ENCODE assay signal across 22 mouse cellular contexts in the genomic region with DNA sequence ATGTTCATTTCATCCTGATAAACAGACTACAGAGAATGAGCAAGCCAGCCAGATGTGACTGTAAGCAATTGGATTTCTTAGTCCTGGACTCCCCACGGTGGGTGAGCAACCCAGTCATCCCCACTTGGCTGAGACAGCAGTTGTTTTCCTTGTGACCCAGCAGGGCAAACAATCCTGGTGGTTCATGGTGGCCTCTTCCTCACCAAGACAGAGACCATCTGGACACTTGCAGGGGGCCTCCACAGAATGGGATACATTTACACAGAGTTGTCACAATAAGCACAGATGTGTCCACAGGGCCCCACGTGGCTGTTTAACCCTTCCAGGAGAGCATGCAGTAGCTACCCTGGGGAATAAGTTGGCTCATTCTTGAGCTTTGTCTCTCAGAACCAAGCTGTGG.
A peak's percentile ranks its signal among the peaks of the same experiment; 100 is the strongest.
DNase-seq lines count a peak whose midpoint lies in the region; ATAC-seq and TF ChIP-seq lines count a peak whose summit lies in the region.
"Had no signal": no experiment of that assay in that cellular context is flagged by ENCODE, and none has a peak within 500 bp of the region (broad histone marks: within the 10 kb centered on the region; RNA-seq: fewer than 3 reads in every experiment).

No protein-coding gene starts in this region.

- no peak overlapping the region for H3K9ac ChIP-seq in intestine, embryonic 14.5 days (ENCODE audit: low read length)
- no peak overlapping the region for H3K9ac ChIP-seq in intestine, postnatal 0 days (ENCODE audit: low read depth, low read length)
- H3K9ac ChIP-seq in midbrain, postnatal 0 days (replicated peaks; ENCODE audit: low read length, poor library complexity, severe bottlenecking): no peak overlapping the region
- no peak overlapping the region for H3K9ac ChIP-seq in midbrain, embryonic 16.5 days (ENCODE audit: low read depth, low read length)
- H3K9ac ChIP-seq: embryonic facial prominence, embryonic 13.5 days; limb, embryonic 12.5 days; liver, postnatal 0 days; midbrain, embryonic 15.5 days had no signal

- no peak for DNase-seq in intestine, embryonic 14.5 days (ENCODE audit: low spot score)
- peak; percentile 7 for DNase-seq in left cerebral cortex, postnatal 4 days
- no peak for DNase-seq in left cerebral cortex, postnatal 14 days (ENCODE audit: low spot score in 2 of 2)
- DNase-seq in midbrain, postnatal 0 days (ENCODE audit: low spot score): peak; percentile 28
- DNase-seq: adrenal gland, adult 2 months; cerebellum, adult 11-12 months; gastrocnemius, adult 2 months; heart, postnatal 4 days; kidney, postnatal 10 days; liver, postnatal 0 days; right cerebral cortex, postnatal 14 days; thymus, adult 2 months had no signal

- no peaks in the 10 kb centered on the region for H3K9me3 ChIP-seq in intestine, embryonic 14.5 days (ENCODE audit: control insufficient read depth, low read length)
- H3K9me3 ChIP-seq in intestine, postnatal 0 days (ENCODE audit: control insufficient read depth): no peaks in the 10 kb centered on the region
- no peaks in the 10 kb centered on the region for H3K9me3 ChIP-seq in midbrain, postnatal 0 days (ENCODE audit: low read length)
- no peaks in the 10 kb centered on the region for H3K9me3 ChIP-seq in midbrain, embryonic 16.5 days (replicated peaks; ENCODE audit: control insufficient read depth, low read length, poor library complexity, severe bottlenecking)
- H3K9me3 ChIP-seq: embryonic facial prominence, embryonic 13.5 days; limb, embryonic 12.5 days; midbrain, embryonic 15.5 days had no signal

- intact Hi-C loops in left cerebral cortex, postnatal 4 days (cut with DNase I): no loop called here
- intact Hi-C loops in left cerebral cortex, postnatal 14 days (cut with DNase I): no loop called here

- H3K4me3 ChIP-seq in intestine, embryonic 14.5 days (ENCODE audit: low read depth, low read length): no peak overlapping the region
- no peak overlapping the region for H3K4me3 ChIP-seq in intestine, postnatal 0 days (ENCODE audit: low read depth, low read length)
- no peak overlapping the region for H3K4me3 ChIP-seq in midbrain, postnatal 0 days (ENCODE audit: low read depth, low read length)
- H3K4me3 ChIP-seq in midbrain, embryonic 16.5 days (ENCODE audit: low read depth, low read length): no peak overlapping the region
- H3K4me3 ChIP-seq: embryonic facial prominence, embryonic 13.5 days; gastrocnemius, adult 2 months; layer of hippocampus, adult 2 months; limb, embryonic 12.5 days; midbrain, embryonic 15.5 days had no signal

- ATAC-seq in intestine, embryonic 14.5 days (replicated peaks; ENCODE audit: low FRiP score, low TSS enrichment, low read depth): no peak
- no peak for ATAC-seq in intestine, postnatal 0 days
- ATAC-seq in midbrain, postnatal 0 days (ENCODE audit: low FRiP score): no peak
- no peak for ATAC-seq in midbrain, embryonic 16.5 days
- ATAC-seq in megakaryocyte-erythroid progenitor cell, adult 5-6 weeks (replicated peaks; ENCODE audit: low FRiP score, low TSS enrichment, poor library complexity, severe bottlenecking): no peak
- ATAC-seq: forebrain, embryonic 14.5 days; liver, postnatal 0 days; midbrain, embryonic 15.5 days had no signal

- H3K36me3 ChIP-seq in intestine, embryonic 14.5 days (ENCODE audit: control insufficient read depth, insufficient read depth, low read length): peaks cover 4% of the 10 kb centered on the region
- peaks cover 12% of the 10 kb centered on the region for H3K36me3 ChIP-seq in intestine, postnatal 0 days (ENCODE audit: control insufficient read depth, insufficient read depth)
- no peaks in the 10 kb centered on the region for H3K36me3 ChIP-seq in midbrain, postnatal 0 days (ENCODE audit: insufficient read depth, low read length)
- H3K36me3 ChIP-seq in midbrain, embryonic 16.5 days (ENCODE audit: control insufficient read depth, insufficient read depth, low read length): no peaks in the 10 kb centered on the region
- H3K36me3 ChIP-seq: embryonic facial prominence, embryonic 13.5 days; limb, embryonic 12.5 days; midbrain, embryonic 15.5 days had no signal

- H3K4me1 ChIP-seq in intestine, embryonic 14.5 days (replicated peaks; ENCODE audit: control insufficient read depth, insufficient read depth, low read length): 0 out of 2 replicates have a peak, but pooled peaks cover 4% of the 10 kb centered on the region
- no peaks in the 10 kb centered on the region for H3K4me1 ChIP-seq in intestine, postnatal 0 days (replicated peaks; ENCODE audit: control insufficient read depth, insufficient read depth, low read length)
- no peaks in the 10 kb centered on the region for H3K4me1 ChIP-seq in midbrain, postnatal 0 days (ENCODE audit: insufficient read depth, low read length)
- no peaks in the 10 kb centered on the region for H3K4me1 ChIP-seq in midbrain, embryonic 16.5 days (ENCODE audit: control insufficient read depth, insufficient read depth, low read length)
- H3K4me1 ChIP-seq: midbrain, embryonic 15.5 days had no signal

- WGBS in intestine, embryonic 14.5 days: 29% methylated on average over 2 of the region's 2 CpGs
- WGBS in intestine, postnatal 0 days: 30% methylated on average over 2 of the region's 2 CpGs
- WGBS in midbrain, postnatal 0 days: 40% methylated on average over 2 of the region's 2 CpGs
- 37% methylated on average over 2 of the region's 2 CpGs for WGBS in midbrain, embryonic 16.5 days

- TF ChIP-seq CTCF in intestine, postnatal 0 days (IDR thresholded peaks at IDR 0.05; ENCODE audit: low read depth): no peak
- no peak for TF ChIP-seq CTCF in midbrain, postnatal 0 days (IDR thresholded peaks at IDR 0.05)

- peak overlapping the region; percentile 35; the same call in 1 of the 2 replicates for H3K27ac ChIP-seq in intestine, embryonic 14.5 days (ENCODE audit: low read depth)
- no peak overlapping the region for H3K27ac ChIP-seq in intestine, postnatal 0 days (ENCODE audit: low read depth, low read length)
- no peak overlapping the region for H3K27ac ChIP-seq in midbrain, postnatal 0 days (ENCODE audit: low read depth, low read length)
- no peak overlapping the region for H3K27ac ChIP-seq in midbrain, embryonic 16.5 days (ENCODE audit: low read length)
- H3K27ac ChIP-seq: embryonic facial prominence, embryonic 13.5 days; gastrocnemius, adult 2 months; layer of hippocampus, adult 2 months; limb, embryonic 12.5 days; midbrain, embryonic 15.5 days; stomach, postnatal 0 days had no signal

- H3K27me3 ChIP-seq in intestine, embryonic 14.5 days (replicated peaks; ENCODE audit: control insufficient read depth, insufficient read depth, low read length): no peaks in the 10 kb centered on the region
- no peaks in the 10 kb centered on the region for H3K27me3 ChIP-seq in intestine, postnatal 0 days (replicated peaks; ENCODE audit: control insufficient read depth, insufficient read depth, low read length)
- H3K27me3 ChIP-seq in midbrain, postnatal 0 days (ENCODE audit: insufficient read depth, low read length): no peaks in the 10 kb centered on the region
- no peaks in the 10 kb centered on the region for H3K27me3 ChIP-seq in midbrain, embryonic 16.5 days (ENCODE audit: control insufficient read depth, insufficient read depth, low read depth, low read length)
- H3K27me3 ChIP-seq: limb, embryonic 12.5 days; midbrain, embryonic 15.5 days had no signal

- H3K4me2 ChIP-seq in intestine, embryonic 14.5 days (ENCODE audit: low read length): no peak overlapping the region
- no peak overlapping the region for H3K4me2 ChIP-seq in intestine, postnatal 0 days (replicated peaks; ENCODE audit: low read depth)
- no peak overlapping the region for H3K4me2 ChIP-seq in midbrain, postnatal 0 days (ENCODE audit: low read depth, low read length, poor library complexity, severe bottlenecking)
- H3K4me2 ChIP-seq in midbrain, embryonic 16.5 days (ENCODE audit: low read length): no peak overlapping the region
- H3K4me2 ChIP-seq: embryonic facial prominence, embryonic 13.5 days; limb, embryonic 12.5 days; liver, embryonic 11.5 days; midbrain, embryonic 15.5 days had no signal

Comparison
In these comparisons a context has a peak if more than half of its experiments do, and no peak if none do; other contexts are left out.
1. DNase-seq: peak in left cerebral cortex, postnatal 4 days (single experiment) and midbrain, postnatal 0 days (single experiment); none in intestine, embryonic 14.5 days (single experiment) and left cerebral cortex, postnatal 14 days (0 of 2).